Mouse (Mus musculus) layer of hippocampus, adult 8-10 months (tissue): ENCODE measurements around the gene Prss21. TPM values are rescaled to one million over a fixed set of nuclear protein-coding genes. Genes with fewer than 3 reads are reported as not detected.

Source experiments
- DNase-seq, 2 experiments: peaks; one replicate each; pipeline ENCODE4 v3.0.0; 2022; ENCODE audit warnings: low spot score in 2 of 2
- total RNA-seq, 4 experiments: library from RNA; stranded (reverse); gene quantifications; 2 replicates each; pipeline ENCODE4 v1.2.4; 2022

Prss21 gene
- not detected for total RNA-seq

- no peak for DNase-seq
These were observed at the start of gene Prss21 for GRCm38 (mm10) chr17:23867756-23868155. Gene Prss21 (plus strand): TSS chr17:23868056.

- no peak for DNase-seq
These were observed 49.3 kb upstream of the Prss21 start for GRCm38 (mm10) chr17:23818579-23818978.

- DNase-seq, result no peak
These were observed 48.6 kb upstream of the Prss21 start for GRCm38 (mm10) chr17:23819235-23819634.

- no peak for DNase-seq
These were observed 47.1 kb upstream of the Prss21 start for GRCm38 (mm10) chr17:23820731-23821130.

GRCm38 (mm10) chr17:23822094-23822493, 45.8 kb upstream of the Prss21 start:
- no peak for DNase-seq

GRCm38 (mm10) chr17:23823018-23823417, 44.8 kb upstream of the Prss21 start:
- DNase-seq, result no peak

GRCm38 (mm10) chr17:23823614-23824013, 44.2 kb upstream of the Prss21 start:
- no peak for DNase-seq

GRCm38 (mm10) chr17:23825591-23825990, 42.3 kb upstream of the Prss21 start:
- no peak for DNase-seq

GRCm38 (mm10) chr17:23828271-23829001, 39.4 kb upstream of the Prss21 start:
- DNase-seq, result peak in 1 of 2 experiments; percentile 68

- DNase-seq, result peak; percentile 84 to 85
These were observed 38.7 kb upstream of the Prss21 start, which contains the start of gene Elob for GRCm38 (mm10) chr17:23829064-23829619. Gene Elob (minus strand): TSS chr17:23829136.

GRCm38 (mm10) chr17:23831201-23831600, 36.7 kb upstream of the Prss21 start:
- DNase-seq, result no peak

- DNase-seq, result no peak
These were observed 31.8 kb upstream of the Prss21 start, which contains the start of gene Prss33 for GRCm38 (mm10) chr17:23836006-23836575. Gene Prss33 (minus strand): TSS chr17:23836056.

GRCm38 (mm10) chr17:23841145-23841544, 26.7 kb upstream of the Prss21 start:
- peak in 1 of 2 experiments; percentile 56 for DNase-seq

GRCm38 (mm10) chr17:23843141-23843811, 24.6 kb upstream of the Prss21 start:
- DNase-seq, result no peak

- DNase-seq, result peak in 1 of 2 experiments; percentile 40
These were observed 24.0 kb upstream of the Prss21 start, which contains the start of the genes Prss32 and Prss41 for GRCm38 (mm10) chr17:23843812-23844273. Gene Prss32 (plus strand): TSS chr17:23843855. Gene Prss41 (minus strand): TSS chr17:23844172.

- no peak for DNase-seq
These were observed 17.8 kb upstream of the Prss21 start for GRCm38 (mm10) chr17:23850028-23850427.

- peak in 1 of 2 experiments; percentile 61 for DNase-seq
These were observed 16.8 kb upstream of the Prss21 start for GRCm38 (mm10) chr17:23850853-23851749.

- no peak for DNase-seq
These were observed 14.6 kb upstream of the Prss21 start for GRCm38 (mm10) chr17:23853292-23853691.

- no peak for DNase-seq
These were observed 13.6 kb upstream of the Prss21 start for GRCm38 (mm10) chr17:23854229-23854765.

- DNase-seq, result no peak
These were observed 10.7 kb upstream of the Prss21 start for GRCm38 (mm10) chr17:23857193-23857592.
